Mouse (Mus musculus): ENCODE results near the gene Vmn2r24. TPM values are rescaled to one million over a fixed set of nuclear protein-coding genes. Genes with fewer than 3 reads are reported as not detected.
"Not testable (repeated sequence)": the region's sequence is repeated elsewhere in the genome, so short reads cannot be mapped to it uniquely, and the experiment has no call there.

Gene Vmn2r24
- polyA plus RNA-seq (2015; fragmentation: Nextera tagmentation; extraction: Ambion mirVana), result not detected in 2 replicates

DNA sequence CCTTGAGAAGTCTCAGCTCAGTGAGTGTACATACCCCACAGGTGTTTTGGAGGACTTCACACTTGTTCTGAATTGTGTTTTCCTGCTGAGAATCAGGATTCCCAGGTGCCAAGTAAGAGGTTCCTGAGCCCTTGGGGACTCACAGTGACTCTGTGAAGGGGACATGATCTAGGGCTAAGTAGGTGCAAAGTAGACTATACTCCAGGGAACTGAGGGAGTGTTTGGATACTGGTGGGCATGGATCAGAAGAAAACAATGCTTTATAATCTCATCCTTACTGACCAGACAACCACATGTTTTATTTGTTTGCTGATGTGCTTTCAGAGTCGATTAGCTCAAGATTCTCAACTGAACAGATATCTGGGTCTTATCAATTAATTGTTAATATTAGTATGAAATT is at the start of gene Vmn2r24:
Gene Vmn2r24 (plus strand): TSS at position 301 of the 400 bp plus-strand sequence.
- H3K4me2 ChIP-seq (replicated peaks; ENCODE audit: low read depth, low read length), result no peak within 1 kb of the TSS
- 82% methylated on average over 1 of the region's 1 CpGs for WGBS
- no peaks in the 10 kb centered on the region for H3K36me3 ChIP-seq (ENCODE audit: insufficient read depth, low read length)
- H3K9me3 ChIP-seq (ENCODE audit: low read length), result no peaks in the 10 kb centered on the region
- H3K27me3 ChIP-seq (ENCODE audit: insufficient read depth, low read length), result no peaks in the 10 kb centered on the region
- H3K9ac ChIP-seq (replicated peaks; ENCODE audit: low read length), result no peak within 1 kb of the TSS
- H3K4me1 ChIP-seq (ENCODE audit: insufficient read depth, low read length), result no peaks in the 10 kb centered on the region
- no peak for ATAC-seq (ENCODE audit: low FRiP score, low TSS enrichment)
- H3K27ac ChIP-seq (ENCODE audit: low read length), result no peak within 1 kb of the TSS
- no peak within 1 kb of the TSS for H3K4me3 ChIP-seq (ENCODE audit: low read length)

DNA sequence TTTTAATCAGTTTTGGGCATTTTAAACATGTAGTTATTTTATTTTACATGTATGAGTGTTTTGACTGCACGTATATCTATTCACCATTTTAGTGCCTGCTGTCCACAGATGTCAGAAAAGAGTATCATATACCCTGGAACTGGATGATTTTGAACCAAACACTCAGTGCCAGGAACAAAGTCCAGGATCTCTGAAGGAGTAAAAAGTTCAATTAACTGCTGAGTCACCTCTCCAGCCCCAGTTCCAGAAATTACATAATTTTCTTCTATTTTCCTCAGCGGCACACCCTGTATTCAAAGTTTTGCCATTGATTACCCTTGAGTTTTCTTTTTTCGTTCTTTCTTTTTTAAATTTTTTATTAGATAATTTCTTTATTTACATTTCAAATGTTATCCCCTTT is 8.6 kb upstream of the Vmn2r24 start:
- Histone ChIP-seq H3K4me2 (replicated peaks; ENCODE audit: low read depth, low read length) (no peak overlapping the region), H3K27ac (ENCODE audit: low read length) (no peak overlapping the region), H3K9ac (replicated peaks; ENCODE audit: low read length) (no peak overlapping the region), H3K36me3 (ENCODE audit: insufficient read depth, low read length) (no peaks in the 10 kb centered on the region), H3K4me1 (ENCODE audit: insufficient read depth, low read length) (no peaks in the 10 kb centered on the region), H3K9me3 (ENCODE audit: low read length) (no peaks in the 10 kb centered on the region), H3K4me3 (ENCODE audit: low read length) (no peak overlapping the region), H3K27me3 (ENCODE audit: insufficient read depth, low read length) (no peaks in the 10 kb centered on the region)
- no peak for ATAC-seq (ENCODE audit: low FRiP score, low TSS enrichment)
- WGBS, result 86% methylated on average over 3 of the region's 3 CpGs

DNA sequence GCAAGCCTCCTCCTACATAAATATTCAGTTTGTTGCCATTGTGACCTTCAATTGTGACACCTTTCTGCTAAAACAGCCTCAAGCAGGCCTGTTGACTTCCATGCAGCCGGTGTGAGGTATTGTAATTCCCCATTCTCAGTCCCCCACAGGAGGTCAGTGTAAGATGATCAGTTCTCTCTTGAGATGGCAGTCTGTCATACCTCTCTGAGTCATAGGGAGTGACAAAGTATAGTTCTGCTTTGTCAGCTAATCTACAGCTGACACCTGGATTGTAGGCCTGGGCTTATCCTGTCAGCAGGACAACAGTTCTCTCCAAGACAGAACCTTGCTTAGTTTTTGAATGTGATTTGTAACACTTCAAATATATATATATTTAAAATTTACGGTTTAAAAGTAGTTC is 6.2 kb downstream of the Vmn2r24 start:
- H3K36me3 ChIP-seq (ENCODE audit: insufficient read depth, low read length), result no peaks in the 10 kb centered on the region
- whole genome bisulfite sequencing, result 68% methylated on average over 2 of the region's 2 CpGs
- H3K4me1 ChIP-seq (ENCODE audit: insufficient read depth, low read length), result no peaks in the 10 kb centered on the region
- no peaks in the 10 kb centered on the region for H3K27me3 ChIP-seq (ENCODE audit: insufficient read depth, low read length)
- H3K4me3 ChIP-seq (ENCODE audit: low read length), result no peak overlapping the region
- H3K9me3 ChIP-seq (ENCODE audit: low read length), result no peaks in the 10 kb centered on the region
- ATAC-seq (ENCODE audit: low FRiP score, low TSS enrichment), result no peak
- no peak overlapping the region for H3K4me2 ChIP-seq (replicated peaks; ENCODE audit: low read depth, low read length)
- no peak overlapping the region for H3K27ac ChIP-seq (ENCODE audit: low read length)
- H3K9ac ChIP-seq (replicated peaks; ENCODE audit: low read length), result no peak overlapping the region

DNA sequence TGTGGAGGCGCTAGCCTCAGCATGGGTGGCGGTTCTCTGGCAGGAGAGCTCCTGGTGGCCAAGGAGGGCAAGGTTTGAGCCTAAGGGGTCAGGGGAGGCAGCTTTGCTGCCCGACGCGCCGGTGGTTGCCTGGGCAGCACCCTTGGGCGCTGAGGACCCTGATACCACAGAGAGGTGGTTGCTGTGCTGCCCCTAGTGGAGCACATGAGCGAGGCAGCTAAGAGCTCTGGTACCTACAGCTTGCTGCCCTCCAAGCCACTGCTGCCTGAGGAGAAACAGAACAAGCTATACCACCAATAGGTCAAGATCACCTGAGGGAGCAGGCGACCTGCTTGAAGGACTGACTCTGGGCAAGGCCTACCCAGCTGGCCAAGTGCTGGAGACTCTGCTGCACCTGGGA is 15.1 kb downstream of the Vmn2r24 start:
- Histone ChIP-seq H3K36me3 (ENCODE audit: insufficient read depth, low read length) (no peaks in the 10 kb centered on the region), H3K27me3 (ENCODE audit: insufficient read depth, low read length) (no peaks in the 10 kb centered on the region), H3K4me3 (ENCODE audit: low read length) (no peak overlapping the region), H3K4me1 (ENCODE audit: insufficient read depth, low read length) (no peaks in the 10 kb centered on the region), H3K9me3 (ENCODE audit: low read length) (no peaks in the 10 kb centered on the region), H3K9ac (replicated peaks; ENCODE audit: low read length) (no peak overlapping the region), H3K27ac (ENCODE audit: low read length) (no peak overlapping the region), H3K4me2 (replicated peaks; ENCODE audit: low read depth, low read length) (no peak overlapping the region)
- WGBS, result 37% methylated on average over 9 of the region's 9 CpGs
- no peak for ATAC-seq (ENCODE audit: low FRiP score, low TSS enrichment)

DNA sequence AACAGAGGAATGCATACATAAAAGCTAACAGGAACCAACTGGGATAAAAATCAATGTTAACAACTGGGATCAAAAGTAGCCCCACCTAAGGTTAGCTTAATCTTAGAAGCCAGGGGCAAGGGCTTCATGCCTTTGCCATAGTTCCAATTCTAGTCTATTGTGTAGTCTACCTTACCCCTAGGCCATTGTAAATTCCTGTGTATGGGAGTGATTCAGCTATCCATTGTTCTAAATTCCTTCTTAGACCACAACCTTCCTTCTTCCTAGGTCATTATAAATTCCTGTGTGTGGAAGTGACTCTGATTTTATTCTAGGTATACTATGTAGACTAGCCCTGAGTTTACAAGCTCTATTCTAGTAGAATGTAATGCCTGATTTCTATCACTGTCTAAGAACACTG is 31.6 kb downstream of the Vmn2r24 start:
- H3K27ac ChIP-seq (ENCODE audit: low read length); H3K4me3 ChIP-seq (ENCODE audit: low read length); H3K36me3 ChIP-seq (ENCODE audit: insufficient read depth, low read length); ATAC-seq (ENCODE audit: low FRiP score, low TSS enrichment); H3K27me3 ChIP-seq (ENCODE audit: insufficient read depth, low read length); H3K4me2 ChIP-seq (replicated peaks; ENCODE audit: low read depth, low read length); H3K9ac ChIP-seq (replicated peaks; ENCODE audit: low read length); H3K9me3 ChIP-seq (ENCODE audit: low read length); H3K4me1 ChIP-seq (ENCODE audit: insufficient read depth, low read length): not testable (repeated sequence)

DNA sequence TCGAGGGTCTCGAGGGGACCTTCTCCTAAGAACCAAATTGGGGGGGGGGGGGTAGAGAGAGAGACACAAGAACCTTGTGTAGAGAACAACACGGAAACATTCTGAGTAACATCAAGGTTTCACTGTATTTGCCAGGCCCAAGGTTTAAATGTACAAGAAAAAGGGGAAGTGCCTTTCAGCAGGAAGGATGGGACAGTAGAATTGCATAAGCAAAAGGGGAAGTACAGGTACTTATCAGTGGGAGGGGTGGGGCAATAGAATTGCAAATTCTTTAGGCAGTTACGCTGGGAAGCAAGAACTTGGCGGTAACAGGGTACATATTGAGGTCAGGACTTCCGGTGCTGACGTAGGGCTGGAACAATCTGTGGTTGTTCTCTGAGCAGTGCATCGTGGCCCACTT is 41.3 kb downstream of the Vmn2r24 start:
- Histone ChIP-seq H3K4me1 (ENCODE audit: insufficient read depth, low read length) (no peaks in the 10 kb centered on the region), H3K27me3 (ENCODE audit: insufficient read depth, low read length) (no peaks in the 10 kb centered on the region), H3K9me3 (ENCODE audit: low read length) (no peaks in the 10 kb centered on the region), H3K36me3 (ENCODE audit: insufficient read depth, low read length) (no peaks in the 10 kb centered on the region), H3K4me3 (ENCODE audit: low read length) (no peak overlapping the region), H3K4me2 (replicated peaks; ENCODE audit: low read depth, low read length) (no peak overlapping the region), H3K9ac (replicated peaks; ENCODE audit: low read length) (no peak overlapping the region), H3K27ac (ENCODE audit: low read length) (no peak overlapping the region)
- WGBS, result 84% methylated on average over 8 of the region's 8 CpGs
- ATAC-seq (ENCODE audit: low FRiP score, low TSS enrichment), result no peak

DNA sequence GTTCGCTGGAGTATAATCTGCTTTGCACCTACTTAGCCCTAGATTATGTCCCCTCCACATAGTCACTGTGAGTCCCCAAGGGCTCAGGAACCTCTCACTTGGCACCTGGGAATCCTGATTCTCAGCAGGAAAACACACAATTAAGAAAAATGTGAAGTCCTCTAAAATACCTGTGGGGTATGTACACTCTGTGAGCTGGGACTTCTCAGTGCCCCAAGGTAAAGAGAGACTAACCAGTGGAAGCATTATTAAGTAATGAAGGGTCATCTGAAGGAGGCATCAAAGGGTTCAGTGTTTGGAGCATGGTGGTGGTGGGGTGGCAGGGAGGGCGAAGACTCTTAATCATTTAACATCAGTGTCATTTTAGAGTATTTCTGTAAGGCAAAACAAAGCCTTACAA is 74.7 kb downstream of the Vmn2r24 start, which contains the start of gene Vmn2r25:
Gene Vmn2r25 (minus strand): TSS at position 101 of the 400 bp plus-strand sequence.
- H3K9ac ChIP-seq (replicated peaks; ENCODE audit: low read length); H3K9me3 ChIP-seq (ENCODE audit: low read length); H3K27me3 ChIP-seq (ENCODE audit: insufficient read depth, low read length); H3K4me3 ChIP-seq (ENCODE audit: low read length); ATAC-seq (ENCODE audit: low FRiP score, low TSS enrichment); H3K36me3 ChIP-seq (ENCODE audit: insufficient read depth, low read length); H3K4me1 ChIP-seq (ENCODE audit: insufficient read depth, low read length); H3K27ac ChIP-seq (ENCODE audit: low read length); H3K4me2 ChIP-seq (replicated peaks; ENCODE audit: low read depth, low read length): not testable (repeated sequence)
- 59% methylated on average over 1 of the region's 2 CpGs for WGBS

Other genes with a start within 250 kb of the Vmn2r24 start
- not detected in 2 replicates for gene Vmn2r21, start 245.5 kb upstream of the Vmn2r24 start, polyA plus RNA-seq (2015; fragmentation: Nextera tagmentation; extraction: Ambion mirVana)
- not detected in 2 replicates for gene Vmn2r22, start 128.2 kb upstream of the Vmn2r24 start, polyA plus RNA-seq (2015; fragmentation: Nextera tagmentation; extraction: Ambion mirVana)
- not detected in 2 replicates for gene Vmn2r23, start 76.2 kb upstream of the Vmn2r24 start, polyA plus RNA-seq (2015; fragmentation: Nextera tagmentation; extraction: Ambion mirVana)
- not detected in 2 replicates for gene Vmn2r25, start 74.6 kb downstream of the Vmn2r24 start, polyA plus RNA-seq (2015; fragmentation: Nextera tagmentation; extraction: Ambion mirVana)
- gene Vmn2r26, start 245.7 kb downstream of the Vmn2r24 start, polyA plus RNA-seq (2015; fragmentation: Nextera tagmentation; extraction: Ambion mirVana), result not detected in 2 replicates

Measured in kidney, embryonic 16.5 days (tissue).